Mouse (Mus musculus): Measurements from ENCODE around the gene Mmp8.

DNA sequence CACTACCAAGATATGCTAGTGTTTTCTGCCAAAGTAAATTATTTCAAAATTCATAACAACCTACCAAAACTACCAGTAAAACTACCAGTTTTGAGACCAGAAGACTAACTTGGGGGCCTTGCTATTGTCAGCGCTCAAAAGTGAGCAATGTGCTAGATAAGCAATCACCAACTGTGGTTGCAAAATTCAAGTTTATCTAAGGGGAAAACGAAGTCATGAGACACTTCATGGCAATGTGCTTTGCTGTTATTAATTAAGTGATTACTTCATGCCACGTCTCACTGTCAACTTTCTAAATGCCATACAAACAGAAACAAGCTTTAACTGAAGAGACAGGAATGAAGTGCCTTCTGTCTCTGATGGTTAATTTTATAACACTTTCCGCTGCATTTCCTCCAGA lies 12.9 kb downstream of the Mmp8 start, which contains the start of gene Mmp27:
- no peak for TF ChIP-seq POLR2A (IDR thresholded peaks at IDR 0.05; ENCODE audit: low read depth, low read length)
- TF ChIP-seq CTCF (IDR thresholded peaks at IDR 0.05; ENCODE audit: extremely low read depth, insufficient read depth, insufficient read length, insufficient replicate concordance), result no peak
